ENCODE assay signal across 19 mouse cellular contexts in the genomic region with DNA sequence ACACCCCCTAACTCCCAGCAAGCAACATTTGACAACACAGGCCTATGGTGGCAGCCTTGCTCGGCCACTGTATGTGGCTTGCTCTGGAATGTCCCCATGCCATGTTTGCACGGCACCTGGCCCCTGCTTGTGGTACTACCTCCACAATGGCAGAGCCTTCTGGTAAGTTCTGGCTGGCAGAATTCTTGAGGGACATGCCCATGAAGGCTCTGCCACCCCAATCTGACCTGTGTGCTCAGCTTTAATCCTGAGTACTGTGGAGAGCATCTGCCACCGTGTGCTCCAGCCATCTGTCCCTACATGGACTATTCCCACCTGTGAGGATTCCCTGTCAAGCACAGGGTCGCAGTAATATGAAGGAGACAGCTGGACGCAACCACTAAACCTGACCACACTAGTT. TPM values are rescaled to one million over a fixed set of nuclear protein-coding genes. Genes with fewer than 3 reads are reported as not detected.
DNase-seq lines count a peak whose midpoint lies in the region; ATAC-seq and TF ChIP-seq lines count a peak whose summit lies in the region.
"Had no signal": no experiment of that assay in that cellular context is flagged by ENCODE, and none has a peak within 500 bp of the region (broad histone marks: within the 10 kb centered on the region; RNA-seq: fewer than 3 reads in every experiment).

No protein-coding gene starts in this region.

- intact Hi-C loops in gastrocnemius, adult 2 months (cut with DNase I) = no loop called here

- H3K4me1 ChIP-seq in kidney, postnatal 0 days (replicated peaks; ENCODE audit: insufficient read depth, low read length) = peaks cover 11% of the 10 kb centered on the region; the same call in 1 of the 2 replicates
- H3K4me1 ChIP-seq in neural tube, embryonic 15.5 days = peaks cover 76% of the 10 kb centered on the region

- H3K27ac ChIP-seq in gastrocnemius, adult 2 months = peak overlapping the region; percentile 92; the same call in 1 of the 2 replicates
- H3K27ac ChIP-seq in kidney, postnatal 0 days = no peak overlapping the region
- H3K27ac ChIP-seq in neural tube, embryonic 15.5 days (replicated peaks) = no peak overlapping the region
- H3K27ac ChIP-seq: liver, embryonic 12.5 days had no signal

- H3K4me2 ChIP-seq in kidney, postnatal 0 days (ENCODE audit: low read length) = no peak overlapping the region
- no peak overlapping the region for H3K4me2 ChIP-seq in neural tube, embryonic 15.5 days
- H3K4me2 ChIP-seq: heart, embryonic 11.5 days; liver, embryonic 12.5 days had no signal

- no peak overlapping the region for H3K4me3 ChIP-seq in gastrocnemius, adult 2 months
- H3K4me3 ChIP-seq in kidney, postnatal 0 days (replicated peaks; ENCODE audit: low read depth, low read length) = no peak overlapping the region
- H3K4me3 ChIP-seq in neural tube, embryonic 15.5 days (replicated peaks) = no peak overlapping the region
- H3K4me3 ChIP-seq: erythroblast, embryonic 14.5 days; liver, embryonic 12.5 days had no signal

- no peaks in the 10 kb centered on the region for H3K27me3 ChIP-seq in kidney, postnatal 0 days (ENCODE audit: insufficient read depth, low read length)
- no peaks in the 10 kb centered on the region for H3K27me3 ChIP-seq in neural tube, embryonic 15.5 days (replicated peaks)
- H3K27me3 ChIP-seq: liver, embryonic 12.5 days had no signal

- ATAC-seq in kidney, postnatal 0 days (replicated peaks; ENCODE audit: low FRiP score, low read depth) = no peak
- no peak for ATAC-seq in neural tube, embryonic 15.5 days (ENCODE audit: low FRiP score)
- ATAC-seq: liver, embryonic 12.5 days had no signal

- TF ChIP-seq CTCF in gastrocnemius, adult 2 months (IDR thresholded peaks at IDR 0.05) = no peak
- no peak for TF ChIP-seq CTCF in kidney, postnatal 0 days (IDR thresholded peaks at IDR 0.05; ENCODE audit: low read depth)

- no peak for DNase-seq in gastrocnemius, adult 2 months
- DNase-seq in gastrocnemius, adult 8-10 months (ENCODE audit: low spot score in 2 of 2) = no peak
- no peak for DNase-seq in kidney, postnatal 0 days (ENCODE audit: low spot score)
- no peak for DNase-seq in kidney, adult 9 months
- DNase-seq in brain, adult 2 months (ENCODE audit: low read depth, low spot score) = peak; percentile 93
- peak; percentile 89 for DNase-seq in cerebellum, adult 9-11 months
- no peak for DNase-seq in yolk sac, embryonic 10.5 days (ENCODE audit: low spot score)
- DNase-seq: adrenal gland, adult 8-10 months; B cell, adult 2 months; layer of hippocampus, adult 9-11 months; lung, postnatal 10 days; right cerebral cortex, adult 18-20 months had no signal

- H3K9me3 ChIP-seq in kidney, postnatal 0 days (replicated peaks; ENCODE audit: low read length) = no peaks in the 10 kb centered on the region
- H3K9me3 ChIP-seq in neural tube, embryonic 15.5 days (replicated peaks) = no peaks in the 10 kb centered on the region
- H3K9me3 ChIP-seq: liver, embryonic 12.5 days had no signal

- 0 out of 2 replicates have a peak, but pooled peaks cover 8% of the 10 kb centered on the region for H3K36me3 ChIP-seq in kidney, postnatal 0 days (ENCODE audit: insufficient read depth, low read length)
- H3K36me3 ChIP-seq in neural tube, embryonic 15.5 days = peaks cover 12% of the 10 kb centered on the region

- 70% methylated on average over 5 of the region's 5 CpGs for WGBS in kidney, postnatal 0 days
- WGBS in neural tube, embryonic 15.5 days = 63% methylated on average over 5 of the region's 5 CpGs

- 0 out of 2 replicates have a peak overlapping the region, but pooled peaks have one; percentile 4 for H3K9ac ChIP-seq in kidney, postnatal 0 days (ENCODE audit: low read depth, low read length)
- no peak overlapping the region for H3K9ac ChIP-seq in neural tube, embryonic 15.5 days (replicated peaks)
- H3K9ac ChIP-seq: liver, embryonic 12.5 days had no signal

RNA-seq across cellular contexts. Expression of a gene that starts 22.4 kb away (rescaled TPM):
- 100 to 1,000 TPM; 222 to 261 TPM for total RNA-seq in gastrocnemius, adult 2 months (2021)
- 100 to 1,000 TPM; 260 to 347 (median 290) TPM for total RNA-seq in gastrocnemius, adult 8-10 months (2022)
- polyA plus RNA-seq in kidney, postnatal 0 days (2015; fragmentation: Nextera tagmentation; extraction: Ambion mirVana) = 69.5 and 70.2 TPM in 2 replicates
- 229 and 253 TPM in 2 replicates for polyA plus RNA-seq in neural tube, embryonic 15.5 days (2015; fragmentation: Nextera tagmentation; extraction: Ambion mirVana)

RNA-seq across cellular contexts. Expression of a gene that starts 34.2 kb away (rescaled TPM):
- total RNA-seq in gastrocnemius, adult 2 months (2021) = 1 to 10 TPM in 1 of 2 experiments, not detected in 1; 1.4 TPM
- 1 to 10 TPM in 2 of 4 experiments, not detected in 2; 1.5 to 2.2 TPM for total RNA-seq in gastrocnemius, adult 8-10 months (2022)
- not detected in 2 replicates for polyA plus RNA-seq in kidney, postnatal 0 days (2015; fragmentation: Nextera tagmentation; extraction: Ambion mirVana)
- not detected in 2 replicates for polyA plus RNA-seq in neural tube, embryonic 15.5 days (2015; fragmentation: Nextera tagmentation; extraction: Ambion mirVana)
- total RNA-seq: adrenal gland, adult 8-10 months had no signal
- polyA plus RNA-seq: erythroblast, embryonic 14.5 days; heart, embryonic 11.5 days; intestine, embryonic 14.5 days; kidney, embryonic 16.5 days; liver, embryonic 12.5 days; neural tube, embryonic 14.5 days had no signal

RNA-seq across cellular contexts. Expression of a gene that starts 35.3 kb away (rescaled TPM):
- 1 to 10 TPM; 3.0 to 3.3 TPM for total RNA-seq in gastrocnemius, adult 2 months (2021)
- 1 to 10 TPM; 1.7 to 3.9 (median 2.8) TPM for total RNA-seq in gastrocnemius, adult 8-10 months (2022)
- polyA plus RNA-seq in kidney, postnatal 0 days (2015; fragmentation: Nextera tagmentation; extraction: Ambion mirVana) = 34.5 and 35.6 TPM in 2 replicates
- polyA plus RNA-seq in neural tube, embryonic 15.5 days (2015; fragmentation: Nextera tagmentation; extraction: Ambion mirVana) = 70.8 and 74.9 TPM in 2 replicates

RNA-seq across cellular contexts. Expression of a gene that starts 35.6 kb away (rescaled TPM):
- 100 to 1,000 TPM; 342 to 407 TPM for total RNA-seq in gastrocnemius, adult 2 months (2021)
- total RNA-seq in gastrocnemius, adult 8-10 months (2022) = 100 to 1,000 TPM; 332 to 455 (median 370) TPM
- polyA plus RNA-seq in kidney, postnatal 0 days (2015; fragmentation: Nextera tagmentation; extraction: Ambion mirVana) = 1,042 and 1,140 TPM in 2 replicates
- 483 and 558 TPM in 2 replicates for polyA plus RNA-seq in neural tube, embryonic 15.5 days (2015; fragmentation: Nextera tagmentation; extraction: Ambion mirVana)

RNA-seq across cellular contexts. Expression of a gene that starts 44.6 kb away (rescaled TPM):
- total RNA-seq in gastrocnemius, adult 2 months (2021) = 10 to 100 TPM; 29.6 to 34.1 TPM
- total RNA-seq in gastrocnemius, adult 8-10 months (2022) = 10 to 100 TPM; 27.6 to 34.9 (median 31.9) TPM
- polyA plus RNA-seq in kidney, postnatal 0 days (2015; fragmentation: Nextera tagmentation; extraction: Ambion mirVana) = 131 and 136 TPM in 2 replicates
- polyA plus RNA-seq in neural tube, embryonic 15.5 days (2015; fragmentation: Nextera tagmentation; extraction: Ambion mirVana) = 129 and 207 TPM in 2 replicates

Comparison
In these comparisons a context has a peak if more than half of its experiments do, and no peak if none do; other contexts are left out.
1. DNase-seq: peak in brain, adult 2 months (single experiment) and cerebellum, adult 9-11 months (single experiment); none in gastrocnemius, adult 2 months (single experiment), gastrocnemius, adult 8-10 months (0 of 2), kidney, postnatal 0 days (single experiment), kidney, adult 9 months (single experiment) and yolk sac, embryonic 10.5 days (single experiment).